In genomic region chr7:10494786-10495521, GRCm38 (mm10) we compare ENCODE assay signal across 8 mouse cellular contexts. TPM values are rescaled to one million over a fixed set of nuclear protein-coding genes. Genes with fewer than 3 reads are reported as not detected.
DNase-seq lines count a peak whose midpoint lies in the region; ATAC-seq and TF ChIP-seq lines count a peak whose summit lies in the region.

TSS of gene Zik1 (minus strand) at chr7:10495394.

- no peak for TF ChIP-seq CTCF in bone marrow macrophage, adult 2 months (IDR thresholded peaks at IDR 0.05; ENCODE audit: low read depth, low read length)
- no peak for TF ChIP-seq CTCF in intestine, postnatal 0 days (IDR thresholded peaks at IDR 0.05; ENCODE audit: low read depth)

- peaks cover 32% of the 10 kb centered on the region for H3K36me3 ChIP-seq in embryonic facial prominence, embryonic 13.5 days
- H3K36me3 ChIP-seq in intestine, postnatal 0 days (ENCODE audit: control insufficient read depth, insufficient read depth), result peaks cover 6% of the 10 kb centered on the region; the same call in 1 of the 2 replicates

- peak within 1 kb of the TSS; percentile 86 for H3K9ac ChIP-seq in embryonic facial prominence, embryonic 13.5 days
- H3K9ac ChIP-seq in intestine, postnatal 0 days (ENCODE audit: low read depth, low read length), result peak within 1 kb of the TSS; percentile 58

- 0 out of 2 replicates have a peak, but pooled peaks cover 3% of the 10 kb centered on the region for H3K9me3 ChIP-seq in embryonic facial prominence, embryonic 13.5 days
- no peaks in the 10 kb centered on the region for H3K9me3 ChIP-seq in intestine, postnatal 0 days (ENCODE audit: control insufficient read depth)

- peaks cover 4% of the 10 kb centered on the region for H3K4me1 ChIP-seq in bone marrow macrophage, adult 2 months (ENCODE audit: control insufficient read depth, insufficient read depth, low read length)
- peaks cover 9% of the 10 kb centered on the region for H3K4me1 ChIP-seq in embryonic facial prominence, embryonic 13.5 days
- H3K4me1 ChIP-seq in intestine, postnatal 0 days (replicated peaks; ENCODE audit: control insufficient read depth, insufficient read depth, low read length), result no peaks in the 10 kb centered on the region

- peak within 1 kb of the TSS; percentile 80 for H3K4me3 ChIP-seq in bone marrow macrophage, adult 2 months (ENCODE audit: insufficient read depth, low read length)
- H3K4me3 ChIP-seq in embryonic facial prominence, embryonic 13.5 days, result peak within 1 kb of the TSS; percentile 72
- H3K4me3 ChIP-seq in intestine, postnatal 0 days (ENCODE audit: low read depth, low read length), result peak within 1 kb of the TSS; percentile 65

- peak within 1 kb of the TSS; percentile 77 for H3K4me2 ChIP-seq in embryonic facial prominence, embryonic 13.5 days
- peak within 1 kb of the TSS; percentile 79 for H3K4me2 ChIP-seq in intestine, postnatal 0 days (replicated peaks; ENCODE audit: low read depth)

- ATAC-seq in embryonic facial prominence, embryonic 13.5 days (ENCODE audit: insufficient number of reproducible peaks, insufficient read depth, low FRiP score, low TSS enrichment, low read depth), result peak; percentile 94
- peak; percentile 92 for ATAC-seq in intestine, postnatal 0 days
- ATAC-seq in megakaryocyte-erythroid progenitor cell, adult 5-6 weeks (replicated peaks; ENCODE audit: low FRiP score, low TSS enrichment, poor library complexity, severe bottlenecking), result peak; percentile 99

- 2% methylated on average over 33 of the region's 33 CpGs for WGBS in embryonic facial prominence, embryonic 13.5 days
- WGBS in intestine, postnatal 0 days, result 2% methylated on average over 33 of the region's 33 CpGs

- intact Hi-C loops in left cerebral cortex, postnatal 25 days (cut with DNase I), result loop anchor here (5.0 kb wide), 1 partner anchor 38 kb away; no protein-coding TSS in a partner anchor

- TF ChIP-seq POLR2A in bone marrow macrophage, adult 2 months (IDR thresholded peaks at IDR 0.05; ENCODE audit: borderline replicate concordance, low read depth, low read length), result no peak

- peak; percentile 96 for DNase-seq in heart, adult 11 months
- DNase-seq in left cerebral cortex, postnatal 25 days (ENCODE audit: low spot score in 2 of 2), result peak; percentile 83 to 89
- DNase-seq in right cerebral cortex, postnatal 25 days, result peak; percentile 82
- no peak for DNase-seq in natural killer cell, adult 2 months (ENCODE audit: low spot score in 2 of 2)

- no peaks in the 10 kb centered on the region for H3K27me3 ChIP-seq in embryonic facial prominence, embryonic 13.5 days
- no peaks in the 10 kb centered on the region for H3K27me3 ChIP-seq in intestine, postnatal 0 days (replicated peaks; ENCODE audit: control insufficient read depth, insufficient read depth, low read length)

- H3K27ac ChIP-seq in bone marrow macrophage, adult 2 months (ENCODE audit: insufficient read depth, low read depth, low read length), result no peak within 1 kb of the TSS
- peak within 1 kb of the TSS; percentile 77 for H3K27ac ChIP-seq in embryonic facial prominence, embryonic 13.5 days
- H3K27ac ChIP-seq in intestine, postnatal 0 days (ENCODE audit: low read depth, low read length), result no peak within 1 kb of the TSS

RNA-seq across cellular contexts. Expression of gene Zik1, which starts in this region (rescaled TPM):
- polyA plus RNA-seq in bone marrow macrophage, adult 2 months (2012; ENCODE audit: insufficient read depth, insufficient read length, missing spikeins), result 0.76 and 0.86 TPM in 2 replicates
- 19.2 and 20.9 TPM in 2 replicates for polyA plus RNA-seq in embryonic facial prominence, embryonic 13.5 days (2015; fragmentation: Nextera tagmentation; extraction: Ambion mirVana)
- polyA plus RNA-seq in intestine, postnatal 0 days (2015; fragmentation: Nextera tagmentation; extraction: Ambion mirVana), result 1.6 and 1.8 TPM in 2 replicates
- 10 to 100 TPM; 16.3 to 17.7 TPM for total RNA-seq in left cerebral cortex, postnatal 25 days (2021)
- 2.4 and 5.4 TPM in 2 replicates for total RNA-seq in megakaryocyte-erythroid progenitor cell, adult 5-6 weeks (2014; fragmentation: Nextera tagmentation)
- total RNA-seq in megakaryocyte-erythroid progenitor cell, adult 5-6 weeks (2017), result 4.8 and 5.0 TPM in 2 replicates

Comparison
In these comparisons a context has a peak if more than half of its experiments do, and no peak if none do; other contexts are left out.
1. DNase-seq: peak in heart, adult 11 months (single experiment), left cerebral cortex, postnatal 25 days (2 of 2) and right cerebral cortex, postnatal 25 days (single experiment); none in natural killer cell, adult 2 months (0 of 2).
2. Peak in every context shown above with its lines, with median percentiles within 50 percentile points of each other: H3K4me3 ChIP-seq and ATAC-seq.